Mouse (Mus musculus) urinary bladder, postnatal 14 days (tissue): Measurements from ENCODE around the gene Tmub1.
A peak's percentile ranks its signal among the peaks of the same experiment; 100 is the strongest.
"Not testable (repeated sequence)": the region's sequence is repeated elsewhere in the genome, so short reads cannot be mapped to it uniquely, and the experiment has no call there.

ENCODE experiments used
- DNase-seq: peaks from one replicate; pipeline ENCODE4 v3.0.0; 2021; ENCODE audit warnings: low spot score

The Tmub1 gene

GRCm38 (mm10) chr5:24424004-24424781 lies 23.5 kb downstream of the Tmub1 start:
- DNase-seq: peak; percentile 37

DNA sequence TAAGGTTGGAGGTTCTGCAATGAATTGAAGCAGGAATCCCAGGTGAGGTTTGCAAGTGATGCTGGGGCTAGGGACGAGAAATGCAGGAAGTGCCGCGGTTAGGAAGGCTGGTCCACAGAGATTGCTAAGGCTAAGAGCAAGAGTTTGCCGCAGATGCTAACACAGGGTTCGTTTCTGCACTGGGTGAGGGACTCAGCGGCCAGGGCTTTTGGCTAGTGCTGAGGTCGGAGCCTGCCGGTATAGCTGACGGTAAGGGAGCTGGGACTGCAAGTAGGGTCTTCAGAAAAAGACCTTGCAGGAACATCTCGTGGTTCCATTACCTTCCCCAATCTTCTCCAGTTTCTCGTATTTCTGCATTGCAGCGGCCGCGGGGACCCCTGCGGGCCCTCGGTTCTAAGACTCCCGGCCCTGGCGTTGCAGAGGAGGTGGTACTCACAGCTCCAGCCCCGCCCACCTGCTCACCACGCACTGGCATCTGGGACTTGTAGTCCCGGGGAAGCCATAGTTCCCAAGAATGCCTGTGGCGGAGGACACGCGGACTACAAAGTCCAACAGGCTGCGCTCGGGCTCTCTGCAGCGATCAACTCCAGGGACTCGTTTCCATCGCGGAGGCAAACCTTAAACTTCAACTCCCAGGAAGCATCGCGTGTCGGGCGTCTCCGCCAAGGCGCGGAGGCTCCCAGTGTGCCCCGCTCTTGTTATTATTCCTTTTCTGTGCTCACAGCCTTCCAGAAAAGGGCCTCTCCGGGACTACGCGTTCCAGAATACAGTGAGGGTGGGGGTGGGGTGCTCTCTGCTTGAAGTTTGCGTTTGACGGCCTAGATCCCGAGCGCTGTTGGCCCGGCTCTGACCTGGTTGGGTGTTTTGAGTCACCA lies 24.3 kb downstream of the Tmub1 start, which contains the start of the genes Cdk5 and Slc4a2:
Cdk5 (minus strand) TSS at position 402 of the 875 bp plus-strand sequence.
Slc4a2 (plus strand) TSS at position 709 of the 875 bp plus-strand sequence.
- peak; percentile 99 for DNase-seq

DNA sequence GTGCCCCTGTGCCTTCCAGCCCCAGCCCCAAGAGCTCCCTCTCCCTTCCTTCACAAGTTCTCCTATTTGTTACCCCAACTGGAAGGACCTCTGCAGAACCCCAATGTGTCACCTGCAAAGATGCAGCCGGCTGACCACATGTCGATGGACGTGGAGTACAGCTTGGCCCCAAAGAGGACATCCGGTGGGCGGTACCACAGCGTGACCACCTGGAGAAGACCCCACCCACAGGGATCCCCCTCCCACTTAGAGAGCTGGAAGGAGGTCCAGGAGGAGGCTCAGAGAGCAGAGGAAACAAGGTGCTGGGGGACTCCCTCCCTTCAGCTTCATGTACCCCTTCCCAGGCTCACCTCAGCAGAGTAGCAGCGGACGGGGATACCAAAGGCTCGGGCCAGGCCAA lies 27.3 kb downstream of the Tmub1 start:
- DNase-seq: no peak

GRCm38 (mm10) chr5:24417587-24417986 lies 30.1 kb downstream of the Tmub1 start:
- DNase-seq: no peak

DNA sequence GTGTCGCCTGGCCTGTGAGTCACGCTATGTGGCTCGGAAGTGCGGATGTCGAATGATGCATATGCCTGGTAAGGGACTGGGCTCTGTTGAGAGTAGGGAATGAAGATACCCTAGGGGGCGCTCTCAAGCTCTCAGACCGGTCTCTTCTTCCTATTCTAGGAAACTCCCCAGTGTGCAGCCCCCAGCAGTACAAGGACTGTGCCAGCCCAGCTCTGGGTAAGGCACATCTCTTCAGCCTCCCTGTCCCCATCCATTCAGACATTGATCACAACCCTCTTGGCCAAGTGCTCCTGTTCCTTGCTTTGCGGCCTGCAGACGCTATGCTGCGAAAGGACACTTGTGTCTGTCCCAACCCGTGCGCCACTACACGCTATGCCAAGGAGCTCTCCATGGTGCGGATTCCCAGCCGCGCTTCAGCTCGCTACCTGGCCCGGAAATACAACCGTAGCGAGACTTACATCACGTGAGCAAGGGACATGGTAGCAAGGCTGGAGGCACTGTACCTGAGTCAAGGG lies 31.4 kb downstream of the Tmub1 start:
- DNase-seq: peak; percentile 63

DNA sequence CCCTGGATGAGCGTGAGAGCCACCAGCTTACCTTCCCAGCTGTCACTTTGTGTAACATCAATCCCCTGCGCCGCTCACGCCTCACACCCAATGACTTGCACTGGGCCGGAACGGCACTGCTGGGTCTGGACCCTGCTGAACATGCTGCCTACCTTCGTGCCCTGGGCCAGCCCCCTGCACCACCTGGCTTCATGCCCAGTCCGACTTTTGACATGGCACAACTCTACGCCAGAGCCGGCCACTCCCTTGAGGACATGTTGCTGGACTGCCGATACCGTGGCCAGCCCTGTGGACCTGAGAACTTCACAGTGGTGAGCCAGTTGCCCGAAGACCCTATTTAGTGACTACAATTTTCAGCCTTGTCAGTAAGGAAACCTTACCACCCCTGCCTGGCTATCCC lies 33.7 kb downstream of the Tmub1 start:
- no peak for DNase-seq

DNA sequence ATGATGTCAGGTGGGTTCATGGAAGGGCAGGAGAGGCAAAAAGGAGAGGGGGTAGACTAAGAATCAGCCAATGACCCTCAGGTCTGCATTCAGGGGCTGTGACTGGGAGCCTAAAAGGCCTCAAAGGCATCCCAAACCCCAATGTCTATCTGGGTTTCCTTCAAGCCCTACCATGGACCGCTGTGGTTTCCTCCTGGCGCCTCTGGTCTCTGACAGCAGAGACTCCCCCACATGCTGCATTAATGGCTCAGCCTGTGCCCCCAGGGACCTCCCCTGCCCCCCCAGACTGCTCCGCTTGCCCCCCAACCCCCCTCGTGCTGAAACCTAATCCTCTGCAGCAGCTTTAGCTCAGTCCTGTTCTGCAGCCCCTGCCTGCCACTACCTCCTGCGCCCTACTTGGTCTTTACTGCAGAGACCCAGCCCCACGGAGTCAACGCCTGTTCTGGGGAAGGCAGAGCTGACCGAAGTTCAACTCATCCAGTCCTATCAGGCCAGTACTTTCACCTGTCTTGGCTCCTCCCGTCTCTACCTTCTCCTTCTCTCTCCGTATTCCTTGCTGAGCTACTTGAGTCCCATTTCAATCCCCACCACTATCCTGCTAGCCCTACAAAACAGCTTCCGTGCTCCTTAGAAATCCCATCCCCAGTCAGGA lies 34.5 kb downstream of the Tmub1 start, which contains the start of gene Asic3:
Asic3 (plus strand) TSS at position 351 of the 652 bp plus-strand sequence.
- DNase-seq: no peak

DNA sequence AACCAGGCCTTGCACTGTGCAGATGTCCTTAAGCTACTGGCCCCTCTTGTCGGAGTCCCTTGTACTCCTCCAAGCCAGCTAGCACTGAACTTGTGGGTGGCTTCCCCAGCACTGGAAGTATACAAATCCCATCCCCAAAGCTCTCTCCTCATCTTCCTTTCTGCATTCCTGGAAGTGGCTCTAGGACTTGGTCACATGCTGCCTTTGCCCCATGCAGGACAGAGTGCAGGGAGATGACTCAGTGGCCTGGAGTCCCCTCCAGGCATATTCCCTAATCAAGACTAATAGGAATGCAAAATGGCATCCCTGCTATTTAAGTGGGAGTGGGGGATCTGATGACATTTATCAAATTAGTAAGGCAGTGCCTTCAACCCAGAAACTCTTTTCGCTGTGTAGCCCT lies 35.6 kb downstream of the Tmub1 start:
- no peak for DNase-seq

GRCm38 (mm10) chr5:24409466-24409865 lies 38.2 kb downstream of the Tmub1 start:
- DNase-seq: no peak

DNA sequence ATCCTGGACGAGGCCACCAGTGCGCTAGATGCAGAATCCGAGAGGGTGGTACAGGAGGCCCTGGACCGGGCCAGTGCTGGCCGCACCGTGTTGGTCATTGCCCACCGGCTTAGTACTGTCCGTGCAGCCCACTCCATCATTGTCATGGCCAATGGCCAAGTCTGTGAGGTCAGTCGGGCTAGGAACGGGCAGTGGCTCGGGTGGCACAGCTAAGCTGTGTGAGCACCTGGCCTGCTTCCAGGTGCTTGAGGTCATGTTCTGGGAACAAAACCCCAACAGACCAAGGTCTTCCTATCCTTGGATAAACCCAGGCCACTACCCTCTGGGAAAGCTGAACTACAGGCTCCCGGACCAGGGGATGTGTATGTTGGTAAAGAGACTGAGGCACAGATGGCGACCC lies 39.0 kb downstream of the Tmub1 start:
- DNase-seq: no peak

- DNase-seq: no peak
Measured at GRCm38 (mm10) chr5:24405389-24405876, 42.2 kb downstream of the Tmub1 start.

- no peak for DNase-seq
Measured at GRCm38 (mm10) chr5:24404594-24405360, 42.9 kb downstream of the Tmub1 start.

DNA sequence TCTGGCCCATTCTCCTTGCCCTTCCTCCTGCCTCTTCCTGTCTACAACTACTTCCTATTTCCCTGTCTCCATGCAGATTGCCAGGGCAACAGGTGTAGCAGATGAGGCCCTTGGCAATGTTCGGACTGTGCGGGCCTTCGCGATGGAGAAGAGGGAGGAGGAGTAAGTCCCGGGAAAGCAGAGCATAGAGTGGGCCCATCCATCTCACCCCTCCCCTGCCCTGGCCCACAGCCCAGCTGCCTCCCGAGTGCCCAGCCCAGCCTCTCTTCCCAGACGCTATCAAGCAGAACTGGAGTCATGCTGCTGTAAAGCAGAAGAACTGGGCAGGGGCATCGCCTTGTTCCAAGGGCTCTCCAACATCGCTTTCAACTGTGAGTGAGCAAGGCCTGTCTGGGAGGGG lies 45.7 kb downstream of the Tmub1 start:
- DNase-seq: no peak

GRCm38 (mm10) chr5:24400911-24401605 lies 46.6 kb downstream of the Tmub1 start:
- no peak for DNase-seq

GRCm38 (mm10) chr5:24400362-24400761 lies 47.3 kb downstream of the Tmub1 start:
- DNase-seq: no peak

DNA sequence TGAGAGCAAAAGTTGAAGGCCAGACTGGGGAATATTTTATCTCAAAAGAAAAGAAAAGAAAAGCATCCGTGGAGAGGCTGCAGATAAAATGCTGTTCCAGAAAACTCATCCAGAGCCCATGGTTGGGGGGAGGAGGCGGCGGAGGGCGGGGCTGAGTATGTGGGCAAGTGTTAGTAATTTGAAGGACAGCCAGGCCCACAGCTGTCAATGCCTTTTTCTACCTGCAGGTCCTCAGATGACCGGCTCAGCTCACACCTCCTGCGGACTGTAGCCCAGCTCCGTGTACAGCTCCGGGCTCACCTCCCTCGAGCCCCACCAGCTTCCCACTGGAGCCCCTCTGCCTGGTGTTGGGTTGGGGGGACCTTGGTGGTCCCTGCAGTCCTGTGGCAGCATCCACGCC lies 48.0 kb downstream of the Tmub1 start:
- no peak for DNase-seq

- not testable (repeated sequence) for DNase-seq
Measured at GRCm38 (mm10) chr5:24396254-24396653, 51.4 kb downstream of the Tmub1 start.
